Mouse (Mus musculus): ENCODE measurements around the gene Icam5.

GRCm38 (mm10) chr9:21018600-21018999, 13.3 kb upstream of the Icam5 start:
- TF ChIP-seq POLR2A (IDR thresholded peaks at IDR 0.05; ENCODE audit: borderline replicate concordance, low read depth, low read length) (no peak), CTCF (IDR thresholded peaks at IDR 0.05; ENCODE audit: low read depth, low read length) (no peak)

Data from bone marrow macrophage, adult 2 months (primary cell).